Mouse (Mus musculus): ENCODE results near the gene Pld4.

Pld4 gene

GRCm38 (mm10) chr12:112768166-112768565 is 7.7 kb downstream of the Pld4 start:
- no peak for DNase-seq

DNA sequence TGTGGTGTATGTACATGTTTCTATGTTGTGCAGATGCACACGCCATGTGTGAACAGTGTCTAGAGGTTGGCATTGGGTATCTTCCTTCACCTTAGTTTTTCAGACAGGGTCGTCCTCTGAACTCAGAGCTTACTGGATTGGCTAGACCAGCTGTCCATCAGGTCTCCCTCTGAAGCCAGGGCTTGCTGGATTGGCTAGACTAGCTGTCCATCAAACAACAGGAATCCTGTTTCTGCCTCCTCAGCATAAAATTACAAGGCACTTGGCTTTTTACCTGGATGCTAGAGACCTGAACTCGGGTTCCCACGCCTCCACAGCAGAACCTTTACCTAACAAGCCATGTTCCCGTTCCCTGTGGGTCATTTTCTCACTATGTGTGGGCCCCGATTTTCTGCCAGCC is 8.6 kb downstream of the Pld4 start:
- no peak for DNase-seq

GRCm38 (mm10) chr12:112769751-112770150 is 9.3 kb downstream of the Pld4 start:
- DNase-seq, result no peak

- no peak for DNase-seq
These were observed 9.9 kb downstream of the Pld4 start for GRCm38 (mm10) chr12:112770396-112770795.

- DNase-seq, result no peak
These were observed 11.9 kb downstream of the Pld4 start for GRCm38 (mm10) chr12:112772306-112772705.

DNA sequence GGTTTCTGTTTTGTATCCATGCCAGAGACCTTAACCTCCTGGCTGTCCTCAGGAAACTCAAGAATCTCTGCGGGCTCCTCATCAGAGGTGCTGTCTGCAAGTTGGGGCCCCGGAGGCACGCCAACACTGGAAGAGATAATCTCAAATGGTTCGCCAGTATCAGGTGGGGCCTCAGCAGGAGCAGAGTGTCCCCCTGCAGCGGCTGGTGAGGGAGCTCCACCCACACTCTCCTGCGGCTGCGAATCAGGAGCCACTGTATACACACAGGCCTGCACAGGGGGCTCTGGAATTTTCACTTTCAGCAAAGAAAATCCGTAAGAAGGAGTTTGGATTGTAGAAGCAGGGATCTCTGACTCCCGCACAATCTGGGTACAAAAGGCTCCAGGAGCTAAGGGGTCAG is 12.9 kb downstream of the Pld4 start:
- DNase-seq, result no peak

- DNase-seq, result no peak
These were observed 13.6 kb downstream of the Pld4 start for GRCm38 (mm10) chr12:112774026-112774425.

DNA sequence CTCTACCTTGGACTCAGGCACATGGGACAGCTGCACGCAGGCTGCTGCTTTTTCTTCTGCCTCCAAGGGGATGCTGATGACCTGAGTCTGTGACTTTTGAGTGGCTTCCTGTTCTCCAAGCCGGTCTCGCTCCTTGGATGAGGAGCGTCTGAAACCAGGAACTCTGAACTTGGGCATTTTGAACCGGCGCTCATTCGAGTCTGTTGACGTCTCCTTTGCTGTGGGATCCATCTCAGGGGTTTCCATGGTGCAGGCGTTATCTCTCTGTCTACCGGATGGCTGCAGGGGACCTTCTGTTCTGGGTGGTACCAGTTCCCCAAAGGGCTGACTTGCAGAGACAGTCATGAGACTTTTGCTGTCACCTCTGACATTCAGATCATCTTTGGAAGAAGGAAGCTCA is 14.0 kb downstream of the Pld4 start:
- DNase-seq, result no peak

- no peak for DNase-seq
These were observed 30.6 kb downstream of the Pld4 start for GRCm38 (mm10) chr12:112791026-112791425.

DNA sequence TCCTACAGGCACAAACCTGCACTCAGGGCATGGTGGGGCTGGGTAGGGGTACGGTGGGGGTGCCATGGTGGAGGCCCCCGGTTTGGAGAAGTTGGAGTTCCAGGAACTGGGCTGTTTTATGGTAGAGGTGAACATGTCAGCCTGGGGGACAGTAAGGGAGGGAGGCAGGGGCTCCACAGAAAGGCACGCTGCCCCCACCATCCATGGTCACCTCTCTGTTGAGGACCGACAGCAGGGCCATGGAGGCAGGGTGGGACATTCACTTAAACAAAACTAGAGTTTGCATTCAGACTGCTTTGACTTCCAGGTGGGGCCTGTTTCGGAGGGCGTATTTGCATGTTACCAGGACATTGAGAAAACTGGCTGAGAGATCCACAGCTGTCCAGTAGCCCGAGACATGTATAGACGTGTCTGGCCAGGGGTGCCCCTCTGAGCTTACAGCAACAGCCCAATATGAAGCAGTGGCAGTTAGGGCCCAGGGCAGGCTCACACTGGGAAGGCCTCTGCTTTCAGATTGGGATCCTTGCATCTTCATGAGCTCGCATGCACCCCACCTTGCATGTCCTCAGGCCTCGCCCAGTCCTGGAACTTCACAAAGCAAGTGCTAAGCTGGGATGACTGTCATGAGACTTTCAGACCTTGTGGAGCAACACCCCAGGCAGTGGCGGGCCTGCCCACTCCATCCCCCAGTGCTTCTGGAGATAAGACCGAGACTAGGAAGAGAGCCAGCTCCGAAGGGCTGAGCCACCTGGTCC is 33.3 kb downstream of the Pld4 start:
- no peak for DNase-seq

- no peak for DNase-seq
These were observed 33.9 kb downstream of the Pld4 start for GRCm38 (mm10) chr12:112794356-112794816.

GRCm38 (mm10) chr12:112794998-112795397 is 34.5 kb downstream of the Pld4 start:
- DNase-seq, result no peak

GRCm38 (mm10) chr12:112795466-112796104 is 35.1 kb downstream of the Pld4 start:
- no peak for DNase-seq

- no peak for DNase-seq
These were observed 36.4 kb downstream of the Pld4 start for GRCm38 (mm10) chr12:112796551-112797510.

- no peak for DNase-seq
These were observed 37.3 kb downstream of the Pld4 start for GRCm38 (mm10) chr12:112797672-112798331.

GRCm38 (mm10) chr12:112798332-112798681 is 37.9 kb downstream of the Pld4 start:
- no peak for DNase-seq

- DNase-seq, result no peak
These were observed 38.3 kb downstream of the Pld4 start for GRCm38 (mm10) chr12:112798716-112799115.

DNA sequence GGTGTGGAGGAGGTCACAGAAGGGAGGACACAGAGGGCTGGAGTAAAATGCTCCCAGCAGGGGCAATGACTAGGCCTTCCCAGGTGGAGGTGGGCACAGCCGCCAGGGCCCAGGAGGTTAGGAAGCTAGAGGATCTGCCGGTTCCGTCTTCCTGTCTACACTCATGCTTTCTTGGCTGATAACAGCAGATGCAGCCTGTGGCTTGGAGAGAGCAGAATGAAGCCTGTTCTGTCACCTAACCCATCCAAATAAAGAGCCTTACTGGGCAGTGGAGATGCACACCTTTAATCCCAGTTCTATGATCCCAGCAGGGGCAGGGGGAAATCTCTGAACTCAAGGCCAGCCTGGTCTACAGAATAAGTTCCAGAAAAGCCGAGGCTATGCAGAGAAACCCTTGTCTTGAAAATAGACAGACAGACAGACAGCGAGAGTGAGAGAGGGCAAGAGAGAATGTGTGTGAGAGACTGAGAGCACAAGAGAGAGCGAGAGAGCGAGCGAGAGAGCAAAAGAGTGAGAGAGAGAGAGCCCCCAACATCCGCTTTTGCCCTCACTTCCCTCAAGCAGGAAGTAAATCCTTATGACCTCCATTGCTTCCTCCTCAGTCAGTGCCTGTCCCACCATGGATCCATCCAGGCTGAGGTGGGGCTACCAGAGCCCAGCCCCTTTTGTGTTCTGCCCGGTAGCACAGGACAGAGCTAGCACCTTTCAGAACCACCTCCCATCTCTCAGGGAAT is 38.9 kb downstream of the Pld4 start:
- no peak for DNase-seq

GRCm38 (mm10) chr12:112800476-112800875 is 40.0 kb downstream of the Pld4 start:
- peak; percentile 66 for DNase-seq

GRCm38 (mm10) chr12:112801864-112802846 is 41.7 kb downstream of the Pld4 start, which contains the start of gene Ahnak2:
Ahnak2 (minus strand) TSS chr12:112802657.
- peak; percentile 44 for DNase-seq

- no peak for DNase-seq
These were observed 42.5 kb downstream of the Pld4 start for GRCm38 (mm10) chr12:112802917-112803316.
